Mouse (Mus musculus) stomach, postnatal 0 days (tissue): ENCODE data around the gene Mthfd1. TPM values are rescaled to one million over a fixed set of nuclear protein-coding genes. Genes with fewer than 3 reads are reported as not detected.

Experiments used
- ATAC-seq: fragments of 200-750 bp; cut with Nextera tagmentation; 2 replicates; pipeline ENCODE4 v1.8.0; 2017; ENCODE audit not compliant: low FRiP score, low TSS enrichment
- DNase-seq: peaks from one replicate; pipeline ENCODE4 v3.0.0-alpha.2; 2016; ENCODE audit warnings: low spot score
- H3K27ac ChIP-seq: fragments of 300-500 bp; sonication (generic); replicated peaks from 2 replicates; pipeline ENCODE4 v1.5.1; 2014; ENCODE audit warnings: mild to moderate bottlenecking, control low read depth
- H3K27me3 ChIP-seq: fragments of 300-500 bp; sonication (generic); 2 replicates; pipeline ENCODE4 v1.6.1; 2014; ENCODE audit warnings: low read length; ENCODE audit not compliant: control insufficient read depth, insufficient read depth
- H3K36me3 ChIP-seq: fragments of 300-500 bp; sonication (generic); 2 replicates; pipeline ENCODE4 v1.6.1; 2014; ENCODE audit warnings: low read length, mixed read lengths; ENCODE audit not compliant: control insufficient read depth, insufficient read depth
- H3K4me1 ChIP-seq: fragments of 300-500 bp; sonication (generic); replicated peaks from 2 replicates; pipeline ENCODE4 v1.6.1; 2014; ENCODE audit warnings: antibody characterized with exemption; ENCODE audit not compliant: control insufficient read depth, insufficient read depth
- H3K4me2 ChIP-seq: fragments of 300-500 bp; sonication (generic); replicated peaks from 2 replicates; pipeline ENCODE4 v1.6.1; 2014; ENCODE audit warnings: low read depth, mild to moderate bottlenecking, control low read depth, moderate library complexity
- H3K4me3 ChIP-seq: fragments of 300-500 bp; sonication (generic); 2 replicates; pipeline ENCODE4 v1.5.1; 2014; ENCODE audit warnings: low read depth, low read length, control low read depth
- H3K9ac ChIP-seq: fragments of 300-500 bp; sonication (generic); 2 replicates; pipeline ENCODE4 v1.6.1; 2014; ENCODE audit warnings: mild to moderate bottlenecking, low read length, control low read depth, mixed read lengths
- H3K9me3 ChIP-seq: fragments of 300-500 bp; sonication (generic); 2 replicates; pipeline ENCODE4 v1.6.1; 2016; ENCODE audit warnings: low read length; ENCODE audit not compliant: control insufficient read depth
- CTCF ChIP-seq: IDR thresholded peaks from 2 replicates; pipeline ENCODE4 v1.5.1; 2016; ENCODE audit warnings: antibody characterized with exemption, low read depth, mild to moderate bottlenecking, moderate library complexity
- EP300 ChIP-seq: optimal IDR thresholded peaks from 2 replicates; pipeline ENCODE3; 2016; ENCODE audit warnings: antibody characterized with exemption
- WGBS: fragments of 180-500 bp; shearing (Covaris S2); extraction: QIAGEN DNeasy Blood & Tissue Kit; methylation state at CpG from one replicate; pipeline ENCODE4 v1.1.7; 2014; 5-methylcytosine and 5-hydroxymethylcytosine counted together
- polyA plus RNA-seq: library from polyadenylated mRNA; unstranded; fragments of >200 nt; fragmentation: Nextera tagmentation; extraction: Ambion mirVana; gene quantifications from 2 replicates; pipeline ENCODE4 v1.2.1, GENCODE M21; 2015

The Mthfd1 gene
- polyA plus RNA-seq, 1 experiment from 2014 or later: 28.9 TPM

GRCm38 (mm10) chr12:76307964-76308363 lies 52.9 kb downstream of the Mthfd1 start:
- TF ChIP-seq EP300: no peak
- TF ChIP-seq CTCF: no peak
- H3K9ac ChIP-seq: no peak overlapping the region
- DNase-seq (peak; percentile 17), ATAC-seq (peak; percentile 30; the same call in 1 of the 2 replicates)
- no peak overlapping the region for H3K4me3 ChIP-seq
- H3K27ac ChIP-seq: peak overlapping the region; percentile 81
- no peaks in the 10 kb centered on the region for H3K27me3 ChIP-seq
- H3K4me1 ChIP-seq: no peaks in the 10 kb centered on the region
- 25% methylated on average over 9 of the region's 9 CpGs for WGBS
- H3K4me2 ChIP-seq: no peak overlapping the region
- H3K36me3 ChIP-seq: peaks cover 3% of the 10 kb centered on the region; the same call in 1 of the 2 replicates
- no peaks in the 10 kb centered on the region for H3K9me3 ChIP-seq

GRCm38 (mm10) chr12:76308436-76308835 lies 53.3 kb downstream of the Mthfd1 start:
- 76% methylated on average over 5 of the region's 5 CpGs for WGBS
- ATAC-seq (no peak), DNase-seq (no peak)
- H3K4me1 ChIP-seq: no peaks in the 10 kb centered on the region
- no peak overlapping the region for H3K4me3 ChIP-seq
- H3K9me3 ChIP-seq: no peaks in the 10 kb centered on the region
- no peak overlapping the region for H3K4me2 ChIP-seq
- TF ChIP-seq CTCF: no peak
- TF ChIP-seq EP300: no peak
- no peak overlapping the region for H3K9ac ChIP-seq
- H3K36me3 ChIP-seq: peaks cover 3% of the 10 kb centered on the region; the same call in 1 of the 2 replicates
- H3K27me3 ChIP-seq: no peaks in the 10 kb centered on the region
- peak overlapping the region; percentile 83 for H3K27ac ChIP-seq

GRCm38 (mm10) chr12:76310007-76310406 lies 54.9 kb downstream of the Mthfd1 start:
- no peaks in the 10 kb centered on the region for H3K9me3 ChIP-seq
- H3K27me3 ChIP-seq: no peaks in the 10 kb centered on the region
- H3K4me2 ChIP-seq: no peak overlapping the region
- H3K4me1 ChIP-seq: no peaks in the 10 kb centered on the region
- no peak for ATAC-seq
- H3K9ac ChIP-seq: no peak overlapping the region
- WGBS: 76% methylated on average over 6 of the region's 6 CpGs
- H3K4me3 ChIP-seq: no peak overlapping the region
- H3K36me3 ChIP-seq: peaks cover 3% of the 10 kb centered on the region; the same call in 1 of the 2 replicates
- TF ChIP-seq CTCF (no peak), EP300 (no peak)
- H3K27ac ChIP-seq: no peak overlapping the region
- DNase-seq: no peak

GRCm38 (mm10) chr12:76310633-76311032 lies 55.5 kb downstream of the Mthfd1 start:
- no peak overlapping the region for H3K9ac ChIP-seq
- no peaks in the 10 kb centered on the region for H3K9me3 ChIP-seq
- 65% methylated on average over 6 of the region's 6 CpGs for WGBS
- peaks cover 6% of the 10 kb centered on the region for H3K36me3 ChIP-seq
- no peak overlapping the region for H3K4me3 ChIP-seq
- no peaks in the 10 kb centered on the region for H3K4me1 ChIP-seq
- TF ChIP-seq EP300 (no peak), CTCF (no peak)
- H3K4me2 ChIP-seq: no peak overlapping the region
- no peak for ATAC-seq
- H3K27me3 ChIP-seq: no peaks in the 10 kb centered on the region
- no peak for DNase-seq
- H3K27ac ChIP-seq: no peak overlapping the region

- H3K27ac ChIP-seq: peak overlapping the region; percentile 73; the same call in 1 of the 2 replicates
- no peak for DNase-seq
- TF ChIP-seq CTCF (no peak), EP300 (no peak)
Observed at GRCm38 (mm10) chr12:76311227-76311626, 56.1 kb downstream of the Mthfd1 start.

GRCm38 (mm10) chr12:76311951-76312350 lies 56.9 kb downstream of the Mthfd1 start:
- H3K27ac ChIP-seq: peak overlapping the region; percentile 73
- TF ChIP-seq CTCF (no peak), EP300 (no peak)
- no peak overlapping the region for H3K4me2 ChIP-seq
- no peaks in the 10 kb centered on the region for H3K9me3 ChIP-seq
- peak; percentile 96 for ATAC-seq
- peaks cover 6% of the 10 kb centered on the region for H3K36me3 ChIP-seq
- DNase-seq: peak; percentile 63
- H3K27me3 ChIP-seq: no peaks in the 10 kb centered on the region
- no peaks in the 10 kb centered on the region for H3K4me1 ChIP-seq
- no peak overlapping the region for H3K4me3 ChIP-seq
- 57% methylated on average over 8 of the region's 8 CpGs for WGBS
- no peak overlapping the region for H3K9ac ChIP-seq

More at GRCm38 (mm10) chr12:76311227-76311626, 56.1 kb downstream of the Mthfd1 start:
- Histone ChIP-seq H3K4me3 (no peak overlapping the region), H3K4me2 (no peak overlapping the region), H3K27me3 (no peaks in the 10 kb centered on the region), H3K9ac (no peak overlapping the region), H3K36me3 (peaks cover 6% of the 10 kb centered on the region), H3K4me1 (no peaks in the 10 kb centered on the region), H3K9me3 (no peaks in the 10 kb centered on the region)
- WGBS: 76% methylated on average over 9 of the region's 9 CpGs
- no peak for ATAC-seq
